Mouse (Mus musculus): ENCODE results near the gene Slc5a5.
"Not testable (repeated sequence)": the region's sequence is repeated elsewhere in the genome, so short reads cannot be mapped to it uniquely, and the experiment has no call there.

Gene Slc5a5

DNA sequence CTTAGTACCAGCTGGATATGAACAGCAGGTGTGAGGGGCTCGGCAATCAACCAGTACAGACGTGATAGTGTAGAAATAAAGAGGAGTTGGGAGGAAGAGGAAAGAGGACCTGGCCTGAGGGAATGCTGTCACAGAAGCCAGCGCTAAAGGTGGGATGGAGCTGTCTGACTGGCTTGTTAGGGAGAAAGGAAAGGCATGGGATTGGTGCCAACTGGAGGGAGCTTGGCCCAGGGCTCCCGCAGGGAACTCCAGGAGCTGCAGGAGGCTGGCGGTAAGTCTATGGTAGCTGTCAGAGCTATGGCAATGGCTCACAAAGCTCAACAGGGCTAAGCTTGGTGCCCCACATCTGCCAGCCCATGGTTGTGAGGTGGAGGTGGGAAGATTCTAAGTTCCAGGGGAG is 9.7 kb upstream of the Slc5a5 start:
- no peak for DNase-seq (ENCODE audit: low spot score)

DNA sequence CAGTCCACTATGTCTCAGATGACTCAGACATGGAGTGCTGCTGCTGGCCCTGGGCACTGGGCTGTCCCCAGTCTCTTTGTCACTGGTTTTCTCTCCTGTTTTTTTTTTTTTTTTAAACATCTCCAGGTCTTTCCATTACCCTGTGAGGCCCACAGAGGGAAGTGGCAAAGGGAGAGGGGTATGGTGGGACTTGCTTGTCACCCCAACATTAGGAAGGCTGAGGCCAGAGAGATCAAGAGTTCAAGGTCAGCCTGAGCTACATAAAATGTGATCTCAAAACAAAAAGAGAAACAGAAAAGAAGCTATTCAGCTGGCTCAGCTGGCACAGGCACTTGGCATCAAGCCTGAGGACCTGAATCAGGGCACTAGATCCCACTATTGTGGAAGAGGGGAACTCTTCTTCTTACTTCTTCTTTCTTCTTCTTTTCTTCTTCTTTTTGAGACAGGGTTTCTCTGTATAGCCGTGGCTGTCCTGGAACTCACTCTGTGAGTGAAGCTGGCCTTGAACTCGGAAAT is 8.4 kb upstream of the Slc5a5 start:
- DNase-seq (ENCODE audit: low spot score): no peak

DNA sequence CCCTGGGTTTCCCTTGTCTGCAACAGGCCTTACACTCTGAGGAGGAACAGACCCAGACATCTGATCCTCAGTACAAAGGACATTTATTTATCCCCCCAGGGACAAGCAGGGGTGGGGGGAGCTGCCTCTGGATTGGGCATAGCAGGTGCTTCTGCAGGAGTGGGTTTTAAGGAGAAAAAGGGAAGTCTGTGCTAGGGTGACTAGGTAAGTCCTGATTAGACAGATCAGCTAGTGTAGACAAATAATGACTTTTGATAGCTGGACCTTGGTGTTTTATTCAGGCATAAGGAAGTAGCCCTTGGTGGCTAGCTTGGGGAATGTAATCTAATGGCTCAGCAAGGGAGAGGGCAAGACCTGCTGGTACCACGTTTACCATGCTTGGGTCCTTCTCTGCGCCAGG is 6.7 kb upstream of the Slc5a5 start:
- DNase-seq (ENCODE audit: low spot score): no peak

DNA sequence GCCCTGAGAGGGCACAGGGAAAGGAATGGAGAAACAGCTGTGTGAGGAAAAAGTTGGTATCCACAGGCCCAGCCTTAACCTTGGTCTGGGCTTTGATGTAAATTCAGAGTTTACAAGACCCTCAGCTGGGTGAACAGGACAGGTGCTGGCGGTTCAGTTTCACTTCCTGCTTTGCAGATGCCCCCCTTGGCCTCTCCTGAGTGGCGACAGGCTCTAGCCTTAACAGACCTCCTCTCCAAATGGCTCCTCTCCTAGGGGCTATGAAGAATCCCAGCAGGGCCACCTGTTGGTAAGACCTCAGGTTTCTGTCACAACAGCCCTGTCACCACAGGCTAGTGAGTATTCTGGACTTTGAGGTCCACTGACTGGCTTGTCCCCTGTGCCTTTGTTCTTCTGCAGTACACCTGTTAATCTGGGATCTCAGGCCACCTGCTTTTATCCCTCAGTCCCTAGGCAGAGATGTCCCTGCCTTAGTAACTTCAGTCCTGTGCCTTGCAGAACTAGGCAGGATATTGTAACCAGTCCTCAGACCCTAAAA is 6.2 kb upstream of the Slc5a5 start:
- DNase-seq (ENCODE audit: low spot score): no peak

DNA sequence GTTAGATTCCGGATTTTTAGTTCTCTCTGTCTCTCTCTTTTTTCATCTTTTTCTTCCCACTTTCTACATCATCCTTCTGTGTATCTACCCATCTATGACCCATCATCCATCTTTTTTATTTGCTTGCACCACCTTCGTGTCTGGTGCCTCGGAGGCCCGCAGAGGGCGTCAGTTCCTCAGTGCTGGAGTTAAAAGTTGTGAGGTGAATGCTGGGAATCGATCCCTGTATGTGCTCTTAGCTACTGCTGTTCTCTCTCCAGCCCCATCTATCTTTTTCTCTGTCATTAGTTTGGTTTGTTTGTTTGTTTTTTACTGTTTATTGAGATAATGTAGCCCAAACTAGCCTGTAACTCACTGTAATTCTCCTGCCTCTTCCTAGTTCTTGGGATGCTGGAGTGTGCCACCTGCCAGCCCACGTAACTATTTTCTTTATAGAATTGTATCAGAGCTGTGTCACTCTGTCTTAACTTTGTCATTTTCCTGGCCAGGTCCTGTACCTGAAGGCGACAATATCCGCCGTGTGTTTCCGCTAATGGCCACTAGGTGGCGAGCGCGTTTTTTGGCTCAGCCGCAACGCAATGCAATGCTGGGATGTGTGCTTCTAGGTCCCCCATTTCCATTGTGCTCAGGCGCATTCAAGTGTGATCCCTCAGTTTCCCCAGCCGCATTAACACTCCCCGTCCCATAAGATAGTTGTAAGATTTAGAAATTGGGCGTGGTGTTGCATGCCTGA is 5.3 kb upstream of the Slc5a5 start:
- peak; percentile 79 for DNase-seq (ENCODE audit: low spot score)

DNA sequence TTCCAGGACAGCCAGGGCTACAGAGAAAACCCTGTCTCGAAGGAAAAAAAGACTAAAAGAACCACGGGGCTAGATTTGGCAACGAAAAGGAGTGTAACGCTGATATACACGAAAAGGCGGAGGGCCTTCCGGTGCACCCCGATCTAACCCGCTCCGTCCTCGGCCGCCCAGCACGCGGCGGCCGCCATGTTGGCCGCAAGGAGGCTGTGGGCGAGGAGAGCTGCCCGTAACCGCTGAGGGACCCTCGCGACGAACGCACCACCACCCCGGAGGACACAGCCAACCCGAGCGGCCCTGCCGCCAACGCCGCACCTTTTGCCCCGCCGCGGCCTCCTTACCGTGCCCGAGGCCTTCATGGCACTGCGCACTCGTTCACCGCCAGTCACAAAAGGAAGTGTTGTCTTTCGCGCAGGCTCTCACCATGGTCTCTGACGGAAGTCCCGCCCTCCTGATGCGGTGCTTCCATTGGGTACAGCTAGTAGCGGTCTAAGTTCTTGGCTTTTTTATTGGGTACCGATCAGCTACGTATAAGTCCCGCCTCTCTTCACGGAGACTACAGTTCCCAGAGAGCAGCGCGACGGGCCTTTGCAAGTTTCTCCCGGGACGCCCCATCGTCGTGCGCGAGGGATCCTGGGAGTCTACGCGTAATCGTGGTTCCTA is 4.6 kb upstream of the Slc5a5 start, which contains the start of gene Rpl18a:
Gene Rpl18a (minus strand): TSS at position 392 of the 660 bp plus-strand sequence.
- DNase-seq (ENCODE audit: low spot score): peak; percentile 96

DNA sequence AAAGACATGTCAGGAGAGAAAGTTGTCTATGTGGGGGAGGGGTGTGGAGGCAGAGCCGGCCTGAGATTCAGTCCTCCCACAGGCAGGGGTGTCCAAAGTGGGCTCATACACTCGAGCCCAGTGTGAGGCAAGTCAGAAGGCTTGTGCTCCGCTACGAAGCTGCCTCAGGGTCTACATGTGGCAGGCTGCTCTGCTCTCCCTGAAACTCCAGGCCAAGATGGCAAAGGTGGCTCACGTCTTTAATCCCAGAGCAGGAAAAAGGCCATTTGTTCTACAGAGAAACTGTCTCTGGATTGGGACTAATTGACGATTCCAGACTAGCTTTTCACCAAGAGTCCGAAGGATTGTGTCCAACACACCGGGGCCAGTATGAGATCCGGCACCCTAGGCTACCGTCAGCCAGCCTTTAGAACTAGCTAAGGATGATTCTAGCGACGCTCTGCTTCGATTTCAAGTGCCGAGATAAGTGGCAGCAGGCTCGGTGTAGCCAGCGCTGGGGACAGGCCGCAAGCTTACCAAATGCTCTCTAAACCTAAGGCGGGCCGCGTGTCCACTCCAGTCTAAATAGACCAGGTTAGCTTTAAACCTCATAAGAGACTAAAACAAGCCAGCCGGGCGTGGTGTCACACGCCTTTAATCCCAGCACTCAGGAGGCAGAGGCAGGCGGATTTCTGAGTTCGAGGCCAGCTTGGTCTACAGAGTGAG is 3.9 kb upstream of the Slc5a5 start:
- DNase-seq (ENCODE audit: low spot score): no peak

DNA sequence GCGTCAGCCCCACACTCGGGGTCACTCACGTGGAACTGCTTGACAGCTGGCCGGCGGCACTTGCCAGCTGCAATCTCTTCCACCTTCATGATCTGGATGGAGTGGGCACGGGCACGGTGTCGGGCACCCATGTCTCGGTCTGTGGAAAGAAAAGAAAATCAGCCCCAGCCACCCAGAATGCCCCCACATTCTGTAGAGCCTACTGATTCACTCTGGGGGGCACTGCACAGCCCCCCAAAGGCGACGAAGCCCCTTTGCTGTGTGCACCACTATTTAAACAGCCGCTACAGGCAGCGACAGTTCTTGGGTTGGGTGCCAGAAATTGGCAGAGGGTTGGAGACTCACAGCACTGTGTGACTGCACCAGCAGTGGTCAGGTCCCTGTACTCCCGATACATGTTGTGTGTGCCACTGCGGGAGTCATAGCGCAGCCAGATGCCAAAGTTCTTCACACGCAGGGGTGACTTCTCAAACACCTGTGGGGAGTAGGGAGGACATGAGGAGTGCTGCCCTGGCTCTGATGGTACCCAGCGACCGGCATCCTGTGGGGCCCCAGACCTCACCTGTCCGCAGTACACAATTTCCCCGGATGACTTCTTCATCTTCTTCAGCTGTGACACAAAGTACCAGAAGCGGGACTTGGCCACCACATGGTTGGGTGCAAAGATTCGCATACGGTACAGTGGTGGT is 3.2 kb upstream of the Slc5a5 start:
- DNase-seq (ENCODE audit: low spot score): not testable (repeated sequence)

DNA sequence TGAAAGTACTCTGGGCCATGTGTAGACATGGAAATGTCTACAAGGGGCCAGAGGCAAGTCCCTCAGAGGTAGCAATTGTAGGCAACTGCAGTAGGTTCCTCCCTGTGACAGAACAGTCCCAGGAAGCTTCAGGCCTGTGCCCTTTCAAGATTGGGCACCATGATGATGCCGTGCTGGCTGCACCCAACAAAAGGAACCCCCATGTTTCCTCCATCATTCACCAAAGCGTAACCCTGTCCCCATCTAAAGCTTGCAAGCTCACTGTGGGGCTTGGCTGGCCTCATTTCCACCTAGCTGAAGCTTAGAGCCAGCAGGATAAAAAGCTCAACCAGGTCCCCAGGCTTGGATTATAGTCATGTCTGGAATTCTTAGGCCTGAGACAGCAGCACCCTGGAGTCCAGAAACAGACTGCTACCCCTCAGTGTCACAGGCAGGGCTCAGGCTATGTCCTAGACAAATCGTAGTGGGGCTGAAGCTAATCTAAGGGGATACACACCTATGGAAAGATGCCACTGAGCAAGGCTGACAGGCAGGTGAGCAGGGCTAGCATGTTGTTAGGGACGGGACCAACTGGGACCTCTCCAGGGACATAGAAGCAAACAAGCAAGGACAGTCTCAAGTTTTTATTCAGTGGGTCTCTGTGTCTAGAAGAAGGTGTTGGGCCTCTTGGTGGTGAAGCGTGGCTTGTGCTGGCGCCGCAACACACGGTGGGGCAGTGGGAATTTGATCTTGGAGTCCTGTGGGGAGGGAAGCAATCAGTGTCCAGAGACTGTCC is 2.4 kb upstream of the Slc5a5 start:
- DNase-seq (ENCODE audit: low spot score): no peak

DNA sequence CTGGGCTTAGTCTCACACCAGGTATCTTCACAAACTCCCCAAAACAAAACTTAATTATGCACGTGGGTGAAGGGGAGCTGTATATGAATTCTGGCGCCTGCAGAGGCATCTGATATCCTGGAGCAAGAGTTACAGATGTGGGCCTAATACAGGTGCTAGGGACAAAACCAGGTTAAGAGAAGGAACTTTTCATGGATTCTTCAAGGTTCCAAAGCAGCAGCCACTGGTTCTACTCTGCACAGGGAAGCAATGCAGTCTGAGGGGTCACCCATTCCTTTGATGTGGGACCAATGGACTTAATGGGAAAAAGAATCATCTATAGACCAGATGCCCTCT is 1.8 kb upstream of the Slc5a5 start:
- DNase-seq (ENCODE audit: low spot score): no peak

DNA sequence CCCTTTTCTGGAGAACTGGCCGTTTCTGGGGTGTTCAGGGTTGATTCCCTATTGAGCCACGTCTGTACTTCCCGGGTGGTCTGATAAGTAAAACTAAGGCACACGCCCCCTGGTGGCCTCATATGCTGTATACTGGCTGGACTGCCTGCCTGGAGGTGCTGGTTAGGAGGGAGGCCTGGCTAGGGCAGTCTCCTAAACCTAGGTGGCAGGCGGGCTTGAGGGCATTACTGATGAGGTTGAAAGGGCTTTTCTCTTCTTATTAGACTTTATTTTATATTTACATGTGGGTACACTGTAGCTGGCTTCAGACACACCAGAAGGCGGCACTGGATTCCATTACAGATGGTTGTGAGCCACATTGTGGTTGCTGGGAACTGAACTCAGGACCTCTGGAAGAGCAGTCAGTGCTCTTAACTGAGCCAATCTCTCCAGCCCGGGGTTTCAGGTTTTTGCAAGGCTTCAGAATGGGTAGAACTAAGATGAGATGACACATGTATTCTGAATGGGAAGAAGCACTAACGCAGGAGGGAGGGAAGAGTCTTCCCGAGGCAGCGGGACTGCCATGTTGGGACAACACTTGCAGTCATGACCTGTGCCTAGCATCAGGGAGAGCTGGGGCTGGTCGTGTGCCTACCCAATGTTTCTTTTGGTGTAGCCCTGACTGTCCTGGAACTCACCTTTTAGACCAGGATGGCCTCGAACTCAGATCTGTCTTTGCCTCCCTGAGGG is 1.3 kb upstream of the Slc5a5 start:
- DNase-seq (ENCODE audit: low spot score): peak; percentile 75

DNA sequence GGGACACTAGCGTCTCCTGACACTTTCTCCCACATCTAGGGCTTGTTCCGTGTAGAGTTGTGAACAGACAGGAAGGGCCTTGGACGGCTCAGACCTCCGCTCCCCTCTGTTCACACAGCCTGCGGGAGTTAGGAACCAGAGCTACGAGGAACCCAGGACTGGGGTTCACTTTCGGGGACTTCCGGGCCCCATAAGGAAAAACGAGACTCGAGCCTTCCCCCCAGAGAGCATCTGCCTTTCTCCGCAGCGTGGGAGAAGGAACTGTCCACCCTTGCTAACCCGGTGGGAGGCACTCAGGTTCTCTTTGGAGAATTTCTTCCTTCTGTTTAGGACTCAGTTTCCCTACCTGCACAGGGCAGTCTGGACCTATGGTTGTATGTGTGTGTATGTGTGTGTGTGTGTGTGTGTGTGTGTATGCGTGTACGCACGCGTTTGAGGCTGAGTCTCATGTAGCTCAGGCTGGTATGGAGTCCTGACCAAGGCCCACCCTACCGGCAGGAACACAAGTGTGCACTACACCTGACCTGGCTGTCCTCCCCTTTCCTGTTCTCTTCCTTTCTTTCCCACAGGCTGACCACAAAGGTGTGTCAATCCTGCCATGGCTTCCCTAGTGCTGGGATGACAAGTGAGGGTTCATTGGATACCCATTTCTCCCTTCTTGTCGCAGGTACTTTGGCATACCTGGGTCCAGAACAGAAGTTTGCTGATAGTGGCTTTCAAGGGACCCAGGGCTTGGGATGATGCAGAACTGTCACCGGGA is 519 bp upstream of the Slc5a5 start:
- DNase-seq (ENCODE audit: low spot score): no peak

DNA sequence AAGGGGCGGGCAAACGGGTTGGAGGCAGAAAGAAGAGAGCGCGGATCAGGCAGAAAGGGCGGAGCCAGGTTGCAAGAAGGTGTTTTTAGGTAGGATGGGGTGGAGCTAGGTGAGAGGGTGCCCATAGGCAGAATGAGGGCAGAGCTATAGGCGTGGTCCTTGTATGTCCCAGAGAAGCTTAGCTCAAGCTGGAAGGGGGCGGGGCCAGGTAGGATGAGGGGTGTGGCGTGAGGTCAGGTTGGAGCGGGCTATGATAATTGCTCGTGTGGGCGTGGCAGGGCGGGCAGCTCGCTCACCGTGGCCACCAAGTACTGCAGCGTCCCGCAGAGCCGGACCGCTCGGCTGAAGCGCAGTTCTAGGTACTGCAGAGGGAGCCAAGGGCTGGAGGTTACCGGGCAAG is 1.2 kb downstream of the Slc5a5 start:
- DNase-seq (ENCODE audit: low spot score): peak; percentile 36

DNA sequence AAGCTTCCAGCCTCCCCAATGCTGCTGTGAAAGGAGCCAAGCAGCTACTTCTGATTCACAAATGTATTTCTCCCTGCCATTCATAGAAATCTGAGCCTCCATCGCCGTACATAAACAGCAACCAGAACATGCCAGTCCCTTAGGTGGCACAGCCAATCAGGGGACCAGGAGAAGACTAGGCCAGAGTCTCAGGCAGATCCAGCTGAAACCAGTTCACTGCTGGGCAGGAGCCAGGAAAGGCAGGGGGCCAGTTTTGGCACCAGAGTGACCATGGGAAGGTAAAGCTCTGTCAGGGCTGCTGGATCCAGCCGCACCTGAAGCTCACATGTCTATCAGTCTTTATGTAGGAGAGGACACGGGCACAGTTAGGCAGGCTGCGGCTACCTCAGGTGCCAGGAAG is 1.9 kb downstream of the Slc5a5 start:
- DNase-seq (ENCODE audit: low spot score): no peak

DNA sequence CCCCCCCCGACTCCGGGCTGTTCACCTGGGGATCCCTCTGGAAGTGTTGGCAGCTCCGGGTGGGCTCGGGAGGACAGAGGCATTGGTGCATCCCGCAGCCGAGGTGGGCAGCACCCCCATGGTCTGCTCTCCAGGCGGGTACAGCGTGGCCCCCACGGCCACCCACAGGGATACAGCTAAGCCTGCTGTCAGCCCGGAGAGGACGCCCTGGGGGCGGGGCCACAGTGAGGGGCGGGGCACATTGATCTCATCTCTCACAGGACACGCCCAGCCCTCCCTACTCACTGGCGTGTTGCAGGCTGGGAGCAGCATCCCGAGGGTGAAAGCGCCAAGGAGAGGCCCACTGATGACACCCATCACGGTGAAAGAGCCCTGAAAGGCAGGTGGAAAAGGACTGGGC is 4.9 kb downstream of the Slc5a5 start:
- DNase-seq (ENCODE audit: low spot score): peak; percentile 36

DNA sequence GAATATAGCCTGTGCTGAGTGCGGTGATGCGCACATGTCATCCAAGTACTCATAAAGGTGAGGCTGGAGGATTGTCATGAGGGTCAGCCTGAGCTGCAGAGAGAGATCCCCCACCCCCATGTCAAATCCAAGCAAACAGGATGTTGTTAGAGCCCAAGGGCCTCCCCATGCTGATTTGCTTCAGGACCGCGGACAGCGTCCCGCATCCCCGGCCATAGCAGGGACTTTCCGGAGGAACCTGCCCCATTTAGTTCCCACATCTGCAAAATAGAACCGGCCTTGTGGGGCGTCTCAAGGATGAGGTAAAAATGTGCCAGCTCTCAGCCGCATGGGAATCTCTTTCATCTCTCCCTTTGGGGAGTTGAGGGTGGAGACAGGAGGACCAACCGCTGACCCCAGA is 6.9 kb downstream of the Slc5a5 start:
- no peak for DNase-seq (ENCODE audit: low spot score)

DNA sequence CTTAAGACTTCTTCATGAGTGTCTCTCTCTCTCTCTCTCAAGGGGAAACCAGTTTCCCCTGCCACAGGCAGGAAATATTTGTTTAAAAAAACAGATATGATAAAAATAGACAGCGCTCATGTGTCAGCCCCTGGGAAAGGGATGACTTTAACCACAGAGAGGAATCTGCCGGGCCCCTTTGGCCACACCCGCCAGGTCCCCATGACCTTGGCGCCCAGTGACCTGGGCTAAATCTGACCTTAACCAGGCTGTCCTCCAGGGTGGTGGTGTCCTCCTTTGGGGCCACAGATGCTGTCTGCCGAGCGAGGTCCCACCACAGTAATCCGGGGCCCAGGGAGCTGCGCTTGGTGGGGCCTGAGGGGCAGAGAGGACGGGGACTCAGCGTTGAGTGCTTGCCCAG is 7.9 kb downstream of the Slc5a5 start:
- no peak for DNase-seq (ENCODE audit: low spot score)

DNA sequence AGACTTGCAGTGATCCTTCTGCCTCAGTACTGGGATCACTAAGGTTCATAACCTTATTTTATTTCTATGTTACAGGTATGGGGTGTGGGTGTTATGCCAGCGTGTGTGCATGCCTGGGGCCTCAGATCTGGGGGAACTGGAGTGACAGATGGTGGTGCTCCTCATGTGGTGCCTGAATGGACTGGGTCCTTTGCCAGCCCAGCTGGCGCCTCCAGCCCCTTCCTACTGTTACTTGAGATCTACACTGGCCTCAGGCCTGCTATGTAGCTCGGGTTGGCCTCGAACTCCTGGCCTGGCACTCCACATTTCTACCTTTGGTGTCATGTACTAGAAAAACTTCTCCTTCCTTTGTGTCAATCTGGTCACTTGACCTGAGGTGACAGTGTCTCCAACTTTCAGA is 8.4 kb downstream of the Slc5a5 start:
- no peak for DNase-seq (ENCODE audit: low spot score)

DNA sequence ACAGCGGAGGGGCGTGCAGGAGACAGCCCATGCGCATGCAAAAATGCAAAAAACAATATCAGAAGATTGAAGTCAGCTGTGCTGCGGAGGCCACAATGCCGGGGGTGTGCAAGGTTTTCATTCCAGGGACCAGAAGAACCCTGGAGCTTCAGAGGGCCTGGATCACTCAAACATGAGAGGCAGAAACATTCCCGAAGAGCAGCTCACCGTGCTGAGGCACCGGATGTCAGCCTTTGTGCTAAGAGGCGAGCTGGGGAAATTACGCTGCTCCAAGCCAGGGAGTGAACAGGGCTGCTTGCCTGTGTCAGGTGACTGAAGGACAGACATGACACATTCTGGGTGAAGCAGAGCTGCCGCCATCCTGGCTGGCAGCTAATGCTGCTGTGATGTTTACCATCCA is 12.0 kb downstream of the Slc5a5 start:
- no peak for DNase-seq (ENCODE audit: low spot score)

DNA sequence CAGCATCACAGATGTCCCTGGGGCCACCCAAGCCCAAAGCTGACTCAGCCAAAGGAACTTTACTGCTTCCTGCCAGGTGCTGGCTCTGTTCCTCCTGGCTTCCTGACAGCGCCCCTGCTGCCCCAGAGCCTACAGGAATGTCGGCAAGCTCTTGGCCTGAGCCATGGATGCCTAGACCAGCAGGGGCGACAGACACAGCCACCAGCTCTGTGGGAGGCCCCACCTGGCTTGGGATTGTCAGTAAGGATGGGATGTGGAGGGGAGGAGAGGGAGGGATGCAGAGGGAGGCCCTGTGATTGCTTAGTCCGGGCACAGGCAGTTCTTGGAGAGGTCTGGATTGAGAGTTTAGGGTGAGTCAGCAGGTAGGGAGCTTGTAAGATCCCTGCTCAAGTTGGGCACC is 12.4 kb downstream of the Slc5a5 start:
- no peak for DNase-seq (ENCODE audit: low spot score)
